Mouse (Mus musculus) thymus, postnatal 25 days (tissue): ENCODE measurements around the gene Ripk1.
"Not testable (repeated sequence)": the region's sequence is repeated elsewhere in the genome, so short reads cannot be mapped to it uniquely, and the experiment has no call there.

Experiments
- DNase-seq: peaks from one replicate; pipeline ENCODE4 v3.0.0; 2022

Ripk1 gene

GRCm38 (mm10) chr13:34038901-34039341 lies 36.8 kb downstream of the Ripk1 start:
- no peak for DNase-seq

- DNase-seq, result no peak
These were observed 37.9 kb downstream of the Ripk1 start for GRCm38 (mm10) chr13:34040091-34040490.

- no peak for DNase-seq
These were observed 41.7 kb downstream of the Ripk1 start for GRCm38 (mm10) chr13:34043716-34044393.

GRCm38 (mm10) chr13:34045511-34046249 lies 43.5 kb downstream of the Ripk1 start:
- no peak for DNase-seq

GRCm38 (mm10) chr13:34046421-34047012 lies 44.4 kb downstream of the Ripk1 start:
- peak; percentile 76 for DNase-seq

- DNase-seq, result no peak
These were observed 45.4 kb downstream of the Ripk1 start for GRCm38 (mm10) chr13:34047526-34047925.

GRCm38 (mm10) chr13:34050479-34050878 lies 48.3 kb downstream of the Ripk1 start:
- no peak for DNase-seq

- no peak for DNase-seq
These were observed 49.5 kb downstream of the Ripk1 start for GRCm38 (mm10) chr13:34051692-34052091.

GRCm38 (mm10) chr13:34053673-34054282 lies 51.6 kb downstream of the Ripk1 start:
- DNase-seq, result no peak

GRCm38 (mm10) chr13:34054391-34054790 lies 52.2 kb downstream of the Ripk1 start:
- no peak for DNase-seq

- no peak for DNase-seq
These were observed 52.8 kb downstream of the Ripk1 start for GRCm38 (mm10) chr13:34054983-34055382.

GRCm38 (mm10) chr13:34057252-34057651 lies 55.1 kb downstream of the Ripk1 start:
- DNase-seq, result no peak

- no peak for DNase-seq
These were observed 57.9 kb downstream of the Ripk1 start for GRCm38 (mm10) chr13:34060061-34060460.

- no peak for DNase-seq
These were observed 60.3 kb downstream of the Ripk1 start for GRCm38 (mm10) chr13:34062466-34062865.

- DNase-seq, result no peak
These were observed 64.2 kb downstream of the Ripk1 start for GRCm38 (mm10) chr13:34066351-34066750.

- no peak for DNase-seq
These were observed 68.1 kb downstream of the Ripk1 start for GRCm38 (mm10) chr13:34070296-34070695.

- DNase-seq, result no peak
These were observed 69.7 kb downstream of the Ripk1 start for GRCm38 (mm10) chr13:34071836-34072235.

GRCm38 (mm10) chr13:34072847-34073246 lies 70.7 kb downstream of the Ripk1 start:
- no peak for DNase-seq

- DNase-seq, result not testable (repeated sequence)
These were observed 72.3 kb downstream of the Ripk1 start for GRCm38 (mm10) chr13:34074441-34074840.

GRCm38 (mm10) chr13:34075893-34076292 lies 73.7 kb downstream of the Ripk1 start:
- not testable (repeated sequence) for DNase-seq

GRCm38 (mm10) chr13:34076561-34077491 lies 74.7 kb downstream of the Ripk1 start:
- DNase-seq, result peak; percentile 29
